Mouse (Mus musculus): ENCODE measurements at regions not wholly inside any gene's neighbourhood (a gene's known extent, or its start where the extent isn't known, plus 50 kb on each side); places are given as distances from the start of the nearest gene placed in this dataset.

GRCm38 (mm10) chr3:39165006-39165667, 278.4 kb downstream of the Fat4 start:
- ATAC-seq (ENCODE audit: low FRiP score, low TSS enrichment) (no peak), DNase-seq (ENCODE audit: low spot score) (no peak)
- TF ChIP-seq EP300 (optimal IDR thresholded peaks at IDR 0.05) (no peak), CTCF (IDR thresholded peaks at IDR 0.05; ENCODE audit: low read depth) (no peak)
- no peaks in the 10 kb centered on the region for H3K9me3 ChIP-seq (ENCODE audit: control insufficient read depth, low read length)
- H3K27me3 ChIP-seq (ENCODE audit: control insufficient read depth, insufficient read depth, low read length), result no peaks in the 10 kb centered on the region
- no peak overlapping the region for H3K27ac ChIP-seq (replicated peaks)
- no peaks in the 10 kb centered on the region for H3K36me3 ChIP-seq (ENCODE audit: control insufficient read depth, insufficient read depth, low read length)
- H3K4me1 ChIP-seq (replicated peaks; ENCODE audit: control insufficient read depth, insufficient read depth), result no peaks in the 10 kb centered on the region
- 83% methylated on average over 6 of the region's 6 CpGs for WGBS
- H3K9ac ChIP-seq (ENCODE audit: low read length), result no peak overlapping the region
- H3K4me3 ChIP-seq (ENCODE audit: low read depth, low read length), result no peak overlapping the region
- no peak overlapping the region for H3K4me2 ChIP-seq (replicated peaks; ENCODE audit: low read depth)

GRCm38 (mm10) chr3:39182646-39183045, 295.9 kb downstream of the Fat4 start:
- Histone ChIP-seq H3K27ac (replicated peaks) (no peak overlapping the region), H3K36me3 (ENCODE audit: control insufficient read depth, insufficient read depth, low read length) (no peaks in the 10 kb centered on the region), H3K4me2 (replicated peaks; ENCODE audit: low read depth) (no peak overlapping the region), H3K9ac (ENCODE audit: low read length) (no peak overlapping the region), H3K9me3 (ENCODE audit: control insufficient read depth, low read length) (no peaks in the 10 kb centered on the region), H3K4me1 (replicated peaks; ENCODE audit: control insufficient read depth, insufficient read depth) (no peaks in the 10 kb centered on the region), H3K27me3 (ENCODE audit: control insufficient read depth, insufficient read depth, low read length) (no peaks in the 10 kb centered on the region), H3K4me3 (ENCODE audit: low read depth, low read length) (no peak overlapping the region)
- WGBS, result 44% methylated on average over 3 of the region's 3 CpGs
- DNase-seq (ENCODE audit: low spot score), result no peak
- TF ChIP-seq CTCF (IDR thresholded peaks at IDR 0.05; ENCODE audit: low read depth) (no peak), EP300 (optimal IDR thresholded peaks at IDR 0.05) (no peak)
- ATAC-seq (ENCODE audit: low FRiP score, low TSS enrichment), result no peak

GRCm38 (mm10) chr3:39195102-39195501, 308.4 kb downstream of the Fat4 start:
- 81% methylated on average over 6 of the region's 6 CpGs for WGBS
- DNase-seq (ENCODE audit: low spot score), result no peak
- no peak overlapping the region for H3K4me3 ChIP-seq (ENCODE audit: low read depth, low read length)
- no peak for ATAC-seq (ENCODE audit: low FRiP score, low TSS enrichment)
- no peak overlapping the region for H3K27ac ChIP-seq (replicated peaks)
- no peak for TF ChIP-seq CTCF (IDR thresholded peaks at IDR 0.05; ENCODE audit: low read depth)
- no peak for TF ChIP-seq EP300 (optimal IDR thresholded peaks at IDR 0.05)
- H3K9ac ChIP-seq (ENCODE audit: low read length), result no peak overlapping the region
- no peak overlapping the region for H3K4me2 ChIP-seq (replicated peaks; ENCODE audit: low read depth)
- H3K27me3 ChIP-seq (ENCODE audit: control insufficient read depth, insufficient read depth, low read length), result no peaks in the 10 kb centered on the region
- H3K36me3 ChIP-seq (ENCODE audit: control insufficient read depth, insufficient read depth, low read length), result no peaks in the 10 kb centered on the region
- no peaks in the 10 kb centered on the region for H3K9me3 ChIP-seq (ENCODE audit: control insufficient read depth, low read length)
- H3K4me1 ChIP-seq (replicated peaks; ENCODE audit: control insufficient read depth, insufficient read depth), result no peaks in the 10 kb centered on the region

- Histone ChIP-seq H3K27ac (replicated peaks) (no peak overlapping the region), H3K36me3 (ENCODE audit: control insufficient read depth, insufficient read depth, low read length) (no peaks in the 10 kb centered on the region), H3K27me3 (ENCODE audit: control insufficient read depth, insufficient read depth, low read length) (no peaks in the 10 kb centered on the region), H3K9ac (ENCODE audit: low read length) (no peak overlapping the region), H3K4me2 (replicated peaks; ENCODE audit: low read depth) (no peak overlapping the region), H3K4me1 (replicated peaks; ENCODE audit: control insufficient read depth, insufficient read depth) (no peaks in the 10 kb centered on the region), H3K4me3 (ENCODE audit: low read depth, low read length) (no peak overlapping the region), H3K9me3 (ENCODE audit: control insufficient read depth, low read length) (no peaks in the 10 kb centered on the region)
- ATAC-seq (ENCODE audit: low FRiP score, low TSS enrichment) (no peak), DNase-seq (ENCODE audit: low spot score) (no peak)
- TF ChIP-seq CTCF (IDR thresholded peaks at IDR 0.05; ENCODE audit: low read depth), result no peak
- no peak for TF ChIP-seq EP300 (optimal IDR thresholded peaks at IDR 0.05)
- WGBS, result 59% methylated on average over 7 of the region's 7 CpGs
Observed at GRCm38 (mm10) chr3:39202662-39203061, 315.9 kb downstream of the Fat4 start.

GRCm38 (mm10) chr3:39208651-39209050, 321.9 kb downstream of the Fat4 start:
- H3K27ac ChIP-seq (replicated peaks), result no peak overlapping the region
- no peak for DNase-seq (ENCODE audit: low spot score)
- H3K4me1 ChIP-seq (replicated peaks; ENCODE audit: control insufficient read depth, insufficient read depth), result no peaks in the 10 kb centered on the region
- 81% methylated on average over 1 of the region's 1 CpGs for WGBS
- H3K4me3 ChIP-seq (ENCODE audit: low read depth, low read length), result no peak overlapping the region
- no peaks in the 10 kb centered on the region for H3K27me3 ChIP-seq (ENCODE audit: control insufficient read depth, insufficient read depth, low read length)
- H3K36me3 ChIP-seq (ENCODE audit: control insufficient read depth, insufficient read depth, low read length), result no peaks in the 10 kb centered on the region
- TF ChIP-seq CTCF (IDR thresholded peaks at IDR 0.05; ENCODE audit: low read depth) (no peak), EP300 (optimal IDR thresholded peaks at IDR 0.05) (no peak)
- H3K4me2 ChIP-seq (replicated peaks; ENCODE audit: low read depth), result no peak overlapping the region
- no peak overlapping the region for H3K9ac ChIP-seq (ENCODE audit: low read length)
- H3K9me3 ChIP-seq (ENCODE audit: control insufficient read depth, low read length), result no peaks in the 10 kb centered on the region
- ATAC-seq (ENCODE audit: low FRiP score, low TSS enrichment), result no peak

- WGBS, result 81% methylated on average over 8 of the region's 8 CpGs
- Histone ChIP-seq H3K4me1 (replicated peaks; ENCODE audit: control insufficient read depth, insufficient read depth) (no peaks in the 10 kb centered on the region), H3K36me3 (ENCODE audit: control insufficient read depth, insufficient read depth, low read length) (no peaks in the 10 kb centered on the region), H3K27ac (replicated peaks) (no peak overlapping the region), H3K9ac (ENCODE audit: low read length) (no peak overlapping the region), H3K4me3 (ENCODE audit: low read depth, low read length) (no peak overlapping the region), H3K9me3 (ENCODE audit: control insufficient read depth, low read length) (no peaks in the 10 kb centered on the region), H3K4me2 (replicated peaks; ENCODE audit: low read depth) (no peak overlapping the region), H3K27me3 (ENCODE audit: control insufficient read depth, insufficient read depth, low read length) (no peaks in the 10 kb centered on the region)
- DNase-seq (ENCODE audit: low spot score) (no peak), ATAC-seq (ENCODE audit: low FRiP score, low TSS enrichment) (no peak)
- TF ChIP-seq EP300 (optimal IDR thresholded peaks at IDR 0.05), result no peak
- no peak for TF ChIP-seq CTCF (IDR thresholded peaks at IDR 0.05; ENCODE audit: low read depth)
Observed at GRCm38 (mm10) chr3:39209382-39210165, 322.8 kb downstream of the Fat4 start.

Measured in stomach, postnatal 0 days (tissue).